Mouse (Mus musculus): Measurements from ENCODE around the gene Mcemp1.

DNA sequence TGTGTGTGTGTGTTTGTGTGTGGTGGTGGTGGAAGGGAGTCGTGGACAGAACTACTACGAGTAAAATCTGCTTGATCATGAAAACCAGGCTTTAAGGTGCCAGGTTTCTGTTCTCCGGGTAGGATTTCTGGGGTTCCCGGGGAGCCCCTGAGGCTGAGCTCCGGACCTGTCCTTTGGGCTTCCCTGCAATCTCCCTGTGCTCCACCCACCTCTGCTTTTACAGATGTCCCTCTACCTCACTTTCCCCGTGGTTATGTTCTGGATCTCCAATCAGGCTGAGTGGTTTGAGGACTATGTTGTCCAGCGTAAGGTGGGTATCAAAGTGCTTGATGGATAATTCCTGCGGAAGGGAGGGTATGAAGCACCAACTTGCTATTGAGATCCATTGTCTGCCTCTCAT, 43.4 kb upstream of the Mcemp1 start:
- no peak for TF ChIP-seq CTCF (conservative IDR thresholded peaks at IDR 0.05; ENCODE audit: low read length)
- TF ChIP-seq POU5F1 (IDR thresholded peaks at IDR 0.05; ENCODE audit: borderline replicate concordance, low read length), result no peak

All from E14TG2a.4 (cell line).